Mouse (Mus musculus): ENCODE results near the gene Gm10600. TPM values are rescaled to one million over a fixed set of nuclear protein-coding genes. Genes with fewer than 3 reads are reported as not detected.
"Not testable (repeated sequence)": the region's sequence is repeated elsewhere in the genome, so short reads cannot be mapped to it uniquely, and the experiment has no call there.

Gene Gm10600
- total RNA-seq (2021): 1 to 10 TPM; 1.8 to 1.9 TPM
- long read RNA-seq, experiment 1: 0 reads
- long read RNA-seq, experiment 2: 0 reads

GRCm38 (mm10) chr4:42240339-42240738 lies at the start of gene Gm10600:
Gene Gm10600 (plus strand): TSS chr4:42240639.
- not testable (repeated sequence) for DNase-seq (ENCODE audit: low spot score in 2 of 2)

DNA sequence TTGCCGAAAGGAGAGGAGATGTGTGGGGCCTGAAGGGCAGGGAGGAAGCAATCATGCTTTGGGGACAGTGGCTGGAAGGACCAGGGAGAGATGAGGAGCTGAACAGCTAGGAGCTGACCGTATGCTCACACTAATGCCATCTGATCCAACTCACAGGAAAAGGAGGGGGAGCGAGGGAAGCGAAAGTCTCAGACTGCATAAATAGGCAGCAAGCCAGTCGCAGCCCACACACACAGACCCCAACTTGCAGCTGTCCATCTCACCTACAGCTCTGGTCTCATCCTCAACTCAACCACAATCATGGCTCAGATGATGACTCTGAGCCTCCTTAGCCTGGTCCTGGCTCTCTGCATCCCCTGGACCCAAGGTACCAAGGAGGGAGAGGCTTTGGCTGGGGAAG lies 15.0 kb downstream of the Gm10600 start, which contains the start of gene Ccl21b:
Gene Ccl21b (plus strand): TSS at position 301 of the 400 bp plus-strand sequence.
- not testable (repeated sequence) for DNase-seq (ENCODE audit: low spot score in 2 of 2)

Other genes with a start within 250 kb of the Gm10600 start
- gene Gm21093, start 205.9 kb upstream of the Gm10600 start, total RNA-seq (2021): under 1 TPM in 1 of 2 experiments, not detected in 1; 0.20 TPM
- gene Gm3893, start 149.4 kb upstream of the Gm10600 start, total RNA-seq (2021): not detected
- 1 to 10 TPM; 6.4 to 8.1 TPM for gene Gm13304, start 125.8 kb upstream of the Gm10600 start, total RNA-seq (2021)
- 1 to 10 TPM; 3.3 to 5.1 TPM for gene Gm13306, start 87.2 kb upstream of the Gm10600 start, total RNA-seq (2021)
- gene Gm13305, start 72.0 kb upstream of the Gm10600 start, total RNA-seq (2021): 1 to 10 TPM in 1 of 2 experiments, under 1 TPM in 1; 0.87 to 2.2 TPM
- not detected for gene Ccl21b, start 15.1 kb downstream of the Gm10600 start, total RNA-seq (2021)
- not detected for gene Gm21953, start 53.6 kb downstream of the Gm10600 start, total RNA-seq (2021)
- under 1 TPM in 1 of 2 experiments, not detected in 1; 0.59 TPM for gene Fam205a3, start 77.7 kb downstream of the Gm10600 start, total RNA-seq (2021)
- gene Gm21586, start 198.7 kb downstream of the Gm10600 start, total RNA-seq (2021): not detected
- gene Gm2163, start 226.1 kb downstream of the Gm10600 start, total RNA-seq (2021): under 1 TPM; 0.42 to 0.56 TPM

Data from adrenal gland, postnatal 4 days (tissue).